Mouse (Mus musculus) MEL (cell line): ENCODE results near the gene Map2k5. TPM values are rescaled to one million over a fixed set of nuclear protein-coding genes. Genes with fewer than 3 reads are reported as not detected.

ENCODE experiments used
- DNase-seq: peaks from one replicate; pipeline ENCODE4 v3.0.0; 2011; ENCODE audit warnings: low read depth, low spot score
- H3K27ac ChIP-seq: 2 replicates; pipeline ENCODE4 v1.5.1; 2012; ENCODE audit warnings: low read depth, mild to moderate bottlenecking, control low read depth, low read length, moderate library complexity; ENCODE audit not compliant: control insufficient read depth
- H3K27me3 ChIP-seq, 2 experiments: fragments of 150-350 bp in 1 of 2; sonication (generic) in 1 of 2; 2 replicates each; pipeline ENCODE4 v1.6.1; 2012; ENCODE audit warnings: low read length in 2 of 2, mild to moderate bottlenecking in 2 of 2, improper control_type of control experiment in 1 of 2, moderate library complexity in 1 of 2; ENCODE audit not compliant: insufficient read depth in 2 of 2, control insufficient read depth in 1 of 2
- H3K36me3 ChIP-seq, 2 experiments: 2 replicates each; pipeline ENCODE4 v1.6.1; 2012 to 2014; ENCODE audit warnings: low read length in 2 of 2, improper control_type of control experiment in 1 of 2, inconsistent platforms in 1 of 2, mild to moderate bottlenecking in 1 of 2; ENCODE audit not compliant: insufficient read depth in 2 of 2, control insufficient read depth in 1 of 2
- H3K4me1 ChIP-seq, 2 experiments: fragments of 150-350 bp in 1 of 2; sonication (generic) in 1 of 2; 2 replicates each; pipeline ENCODE4 v1.6.1; 2012; ENCODE audit warnings: low read length in 2 of 2, improper control_type of control experiment in 1 of 2, mild to moderate bottlenecking in 1 of 2; ENCODE audit not compliant: insufficient read depth in 2 of 2, control insufficient read depth in 1 of 2
- H3K4me3 ChIP-seq, 2 experiments: fragments of 150-350 bp in 1 of 2; sonication (generic) in 1 of 2; 2 replicates each; pipeline ENCODE4 v1.5.1; 2012; ENCODE audit warnings: low read depth in 2 of 2, low read length in 2 of 2, mild to moderate bottlenecking in 2 of 2, moderate library complexity in 2 of 2, control low read depth in 1 of 2, improper control_type of control experiment in 1 of 2; ENCODE audit not compliant: control insufficient read depth in 1 of 2, insufficient read depth in 1 of 2
- H3K79me2 ChIP-seq: 2 replicates; pipeline ENCODE4 v1.6.1; 2012; ENCODE audit warnings: mild to moderate bottlenecking, low read length, moderate library complexity; ENCODE audit not compliant: control insufficient read depth, poor library complexity, insufficient read depth
- H3K9ac ChIP-seq: 2 replicates; pipeline ENCODE4 v1.6.1; 2012; ENCODE audit warnings: low read depth, mild to moderate bottlenecking, control low read depth, low read length, moderate library complexity; ENCODE audit not compliant: control insufficient read depth, poor library complexity, severe bottlenecking
- H3K9me3 ChIP-seq: fragments of 150-350 bp; sonication (generic); replicated peaks from 2 replicates; pipeline ENCODE4 v1.6.1; 2012; ENCODE audit warnings: mild to moderate bottlenecking, low read length, improper control_type of control experiment, moderate library complexity; ENCODE audit not compliant: insufficient read depth
- CHD1 ChIP-seq: IDR thresholded peaks from 2 replicates; pipeline ENCODE4 v1.6.1; 2012; ENCODE audit warnings: low read depth, mild to moderate bottlenecking, inconsistent platforms, low read length, improper control_type of control experiment
- CHD2 ChIP-seq: IDR thresholded peaks from 2 replicates; pipeline ENCODE4 v1.6.1; 2011; ENCODE audit warnings: low read length, improper control_type of control experiment
- CTCF ChIP-seq, 3 experiments: IDR thresholded peaks in 2 of 3; conservative IDR thresholded peaks in 1 of 3; 2 replicates each; pipeline ENCODE4 v1.5.1; 2011 to 2012; ENCODE audit warnings: low read length in 3 of 3, low read depth in 2 of 3, mild to moderate bottlenecking in 2 of 3, improper control_type of control experiment in 1 of 3, inconsistent platforms in 1 of 3, mixed read lengths in 1 of 3, moderate library complexity in 1 of 3; ENCODE audit not compliant: control insufficient read depth in 1 of 3, insufficient read depth in 1 of 3, poor library complexity in 1 of 3, severe bottlenecking in 1 of 3
- E2F4 ChIP-seq: IDR thresholded peaks from 2 replicates; pipeline ENCODE4 v1.6.1; 2011; ENCODE audit warnings: low read depth, low read length, improper control_type of control experiment, borderline replicate concordance
- JUND ChIP-seq: IDR thresholded peaks from 2 replicates; pipeline ENCODE4 v1.6.1; 2011; ENCODE audit warnings: low read depth, mild to moderate bottlenecking, improper control_type of control experiment, low read length
- KAT2A ChIP-seq: conservative IDR thresholded peaks from 2 replicates; pipeline ENCODE4 v1.6.1; 2012; ENCODE audit warnings: low read depth, low read length, improper control_type of control experiment, inconsistent platforms
- MAFK ChIP-seq: IDR thresholded peaks from 2 replicates; pipeline ENCODE4 v1.6.1; 2011; ENCODE audit warnings: low read depth, mild to moderate bottlenecking, low read length, improper control_type of control experiment, borderline replicate concordance
- MAZ ChIP-seq: IDR thresholded peaks from 2 replicates; pipeline ENCODE4 v1.6.1; 2012; ENCODE audit warnings: low read depth, mild to moderate bottlenecking, inconsistent platforms, low read length, improper control_type of control experiment
- MXI1 ChIP-seq: IDR thresholded peaks from 2 replicates; pipeline ENCODE4 v1.6.1; 2011; ENCODE audit warnings: mild to moderate bottlenecking, low read depth, low read length, improper control_type of control experiment
- MYC ChIP-seq: IDR thresholded peaks from 2 replicates; pipeline ENCODE4 v1.6.1; 2011; ENCODE audit warnings: low read depth, mild to moderate bottlenecking, low read length, improper control_type of control experiment, moderate library complexity
- NELFE ChIP-seq: IDR thresholded peaks from 2 replicates; pipeline ENCODE4 v1.6.1; 2011; ENCODE audit warnings: low read depth, low read length, improper control_type of control experiment
- POLR2A ChIP-seq, 2 experiments: IDR thresholded peaks; 2 replicates each; pipeline ENCODE4 v1.6.1; 2011 to 2012; ENCODE audit warnings: low read length in 2 of 2, mild to moderate bottlenecking in 2 of 2, control low read depth in 1 of 2, improper control_type of control experiment in 1 of 2, low read depth in 1 of 2, moderate library complexity in 1 of 2; ENCODE audit not compliant: control insufficient read depth in 1 of 2, insufficient read depth in 1 of 2, poor library complexity in 1 of 2
- POLR2AphosphoS2 ChIP-seq: IDR thresholded peaks from 2 replicates; pipeline ENCODE4 v1.6.1; 2011; ENCODE audit warnings: low read length, improper control_type of control experiment
- RAD21 ChIP-seq: IDR thresholded peaks from 2 replicates; pipeline ENCODE4 v1.6.1; 2011; ENCODE audit warnings: mild to moderate bottlenecking, low read depth, low read length, improper control_type of control experiment
- RCOR1 ChIP-seq: IDR thresholded peaks from 2 replicates; pipeline ENCODE4 v1.6.1; 2012; ENCODE audit warnings: low read depth, mild to moderate bottlenecking, inconsistent platforms, low read length, improper control_type of control experiment
- SMC3 ChIP-seq: IDR thresholded peaks from 2 replicates; pipeline ENCODE4 v1.6.1; 2011; ENCODE audit warnings: low read depth, low read length, improper control_type of control experiment
- TBP ChIP-seq: IDR thresholded peaks from 2 replicates; pipeline ENCODE4 v1.8.0; 2011; ENCODE audit warnings: low read depth, low read length, improper control_type of control experiment
- TCF12 ChIP-seq: IDR thresholded peaks from 2 replicates; pipeline ENCODE4 v1.6.1; 2014; ENCODE audit warnings: low read depth, mild to moderate bottlenecking, inconsistent platforms, low read length, improper control_type of control experiment, moderate library complexity
- USF2 ChIP-seq, 2 experiments: IDR thresholded peaks; 2 replicates each; pipeline ENCODE4 v1.6.1; 2011 to 2012; ENCODE audit warnings: improper control_type of control experiment in 2 of 2, low read length in 2 of 2, borderline replicate concordance in 1 of 2, inconsistent platforms in 1 of 2, low read depth in 1 of 2, mild to moderate bottlenecking in 1 of 2; ENCODE audit not compliant: insufficient read depth in 1 of 2
- ZMIZ1 ChIP-seq: IDR thresholded peaks from 2 replicates; pipeline ENCODE4 v1.6.1; 2012; ENCODE audit warnings: low read depth, mild to moderate bottlenecking, inconsistent platforms, low read length, improper control_type of control experiment, moderate library complexity
- polyA plus RNA-seq, 2 experiments: library from polyadenylated mRNA; stranded (reverse) in 1 of 2; unstranded in 1 of 2; fragments of >175 nt in 1 of 2; fragments of >200 nt in 1 of 2; gene quantifications; 2 replicates each; pipeline versions ENCODE4 v1.2.1 to v1.2.4; 2012; ENCODE audit warnings: low replicate concordance in 2 of 2, low read depth in 1 of 2; ENCODE audit not compliant: insufficient read length in 2 of 2, insufficient read depth in 1 of 2, missing spikeins in 1 of 2
- total RNA-seq: library from RNA; depleted of rRNA; stranded (reverse); fragments of 300-350 nt; gene quantifications from 2 replicates; pipeline ENCODE4 v1.2.3, GENCODE M21; 2012

The Map2k5 gene
- total and polyA plus RNA-seq, 3 experiments: 9.6 to 29.1 TPM; not detected in 1

- Histone ChIP-seq H3K36me3 (no peaks in the 10 kb centered on the region), H3K9ac (no peak overlapping the region), H3K27ac (no peak overlapping the region), H3K4me3 (no peak overlapping the region), H3K27me3 (no peaks in the 10 kb centered on the region), H3K9me3 (no peaks in the 10 kb centered on the region), H3K4me1 (no peaks in the 10 kb centered on the region), H3K79me2 (no peaks in the 10 kb centered on the region)
- no peak for DNase-seq
- TF ChIP-seq POLR2A (IDR thresholded peaks at IDR 0.05; ENCODE audit: control insufficient read depth in 1 of 2, insufficient read depth in 1 of 2, low read depth in 1 of 2, low read length in 2 of 2, poor library complexity in 1 of 2): no peak
- no peak for TF ChIP-seq MYC
Measured at GRCm38 (mm10) chr9:63185249-63185648, 192.5 kb downstream of the Map2k5 start.

DNA sequence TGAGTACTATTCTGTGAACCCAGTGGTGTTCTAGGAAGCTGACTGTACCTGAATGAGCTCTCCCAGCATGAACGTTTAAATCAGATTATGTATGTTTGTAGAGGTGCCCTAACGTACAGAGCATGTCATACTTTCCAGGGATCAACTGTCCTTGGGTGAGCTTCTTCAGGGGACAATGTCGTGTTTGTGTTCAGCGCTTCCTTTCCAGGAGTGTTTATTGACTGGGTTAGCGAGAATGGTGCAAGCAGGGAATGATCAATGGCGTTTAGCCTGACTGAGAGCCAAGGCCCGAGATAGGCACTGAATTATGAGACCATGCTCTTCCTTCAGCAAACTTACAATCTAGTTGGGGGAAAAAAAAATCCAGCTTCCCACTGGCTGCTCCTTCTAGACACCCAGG, 193.8 kb downstream of the Map2k5 start:
- H3K4me1 ChIP-seq: no peaks in the 10 kb centered on the region
- H3K36me3 ChIP-seq: no peaks in the 10 kb centered on the region
- no peak overlapping the region for H3K4me3 ChIP-seq
- H3K27ac ChIP-seq: no peak overlapping the region
- no peak for TF ChIP-seq KAT2A
- no peak for TF ChIP-seq MXI1
- TF ChIP-seq RAD21: no peak
- TF ChIP-seq MAFK: no peak
- TF ChIP-seq ZMIZ1: no peak
- no peak for TF ChIP-seq SMC3
- TF ChIP-seq NELFE: no peak
- TF ChIP-seq CTCF (IDR thresholded peaks at IDR 0.05 in 2 of 3, conservative IDR thresholded peaks at IDR 0.05 in 1 of 3; ENCODE audit: control insufficient read depth in 1 of 3, insufficient read depth in 1 of 3, low read depth in 2 of 3, low read length in 3 of 3, poor library complexity in 1 of 3, severe bottlenecking in 1 of 3): no peak
- no peak for TF ChIP-seq POLR2A (IDR thresholded peaks at IDR 0.05; ENCODE audit: control insufficient read depth in 1 of 2, insufficient read depth in 1 of 2, low read depth in 1 of 2, low read length in 2 of 2, poor library complexity in 1 of 2)
- TF ChIP-seq E2F4: no peak
- no peak for TF ChIP-seq RCOR1
- no peak for TF ChIP-seq USF2 (IDR thresholded peaks at IDR 0.05; ENCODE audit: borderline replicate concordance in 1 of 2, insufficient read depth in 1 of 2, low read depth in 1 of 2, low read length in 2 of 2)
- no peak for TF ChIP-seq POLR2AphosphoS2
- TF ChIP-seq TBP: no peak
- no peak for TF ChIP-seq TCF12
- no peak for TF ChIP-seq CHD1
- TF ChIP-seq JUND: no peak
- TF ChIP-seq MAZ: no peak
- TF ChIP-seq CHD2: no peak
- TF ChIP-seq, all 39 proteins: peak for 0
- Histone ChIP-seq H3K27me3 (no peaks in the 10 kb centered on the region), H3K9ac (no peak overlapping the region), H3K79me2 (no peaks in the 10 kb centered on the region), H3K9me3 (no peaks in the 10 kb centered on the region)
- no peak for DNase-seq
